Mouse (Mus musculus): ENCODE data around the gene Ttc13. TPM values are rescaled to one million over a fixed set of nuclear protein-coding genes. Genes with fewer than 3 reads are reported as not detected.

Ttc13 gene
- total RNA-seq, 2 experiments from 2014 or later, result 18.6 to 20.8 TPM

DNA sequence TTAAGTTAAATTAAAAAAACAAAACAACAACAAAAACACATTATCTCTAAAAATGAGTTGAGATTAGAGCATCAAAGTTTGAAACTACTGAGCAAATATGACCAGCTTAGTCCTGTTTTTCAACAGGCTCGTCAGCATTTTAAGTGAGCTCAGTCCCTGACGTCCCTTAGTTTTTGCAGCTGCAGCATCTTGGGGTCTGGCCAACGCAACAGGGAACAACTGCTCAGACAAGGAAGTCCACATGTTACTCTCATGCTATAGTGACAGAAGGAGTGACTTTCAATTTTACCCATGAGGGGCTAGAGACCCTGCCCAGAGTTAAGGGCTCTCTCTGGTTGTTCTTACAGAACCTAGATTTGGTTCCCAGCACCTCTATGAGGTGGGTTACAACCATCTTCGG is 17.4 kb downstream of the Ttc13 start:
- DNase-seq, result no peak

DNA sequence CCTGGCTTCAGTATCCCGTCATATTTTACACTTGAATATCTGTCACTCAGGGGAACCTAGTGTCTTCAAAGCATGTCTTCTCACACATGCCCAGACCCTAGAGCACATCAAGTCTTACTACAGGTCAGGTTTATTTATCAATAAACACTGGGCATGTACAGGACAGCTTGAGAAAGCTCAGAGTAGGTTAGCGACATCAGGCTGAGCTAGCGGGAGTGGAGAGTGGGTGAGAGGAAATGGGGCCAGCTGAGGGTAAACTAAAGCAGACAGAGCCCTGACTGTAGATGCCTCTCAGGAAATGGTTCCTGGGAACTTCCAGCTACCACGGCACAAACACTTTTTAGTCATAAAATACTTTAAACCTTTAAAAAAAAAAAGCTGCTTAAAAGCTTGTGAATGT is 18.3 kb downstream of the Ttc13 start:
- DNase-seq, result no peak

DNA sequence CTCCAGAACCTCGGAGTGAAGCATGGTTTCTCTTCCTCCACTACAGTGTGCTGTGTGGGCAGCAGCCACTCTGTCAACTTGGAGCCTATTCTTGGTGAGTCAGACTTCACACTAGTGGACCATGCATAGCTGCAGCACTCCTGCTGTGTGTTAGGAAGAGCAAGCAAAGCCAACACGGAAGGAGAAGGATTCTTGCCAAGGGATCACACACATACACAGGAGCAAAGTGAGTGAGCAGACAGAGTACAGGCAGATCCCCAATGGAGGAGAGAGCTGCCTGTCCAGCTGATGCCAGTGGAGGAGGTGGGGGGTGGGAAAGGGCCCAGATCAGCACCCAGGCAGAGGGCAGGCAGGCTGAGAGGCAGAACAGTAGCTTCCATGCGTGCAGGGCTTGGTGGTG is 19.6 kb downstream of the Ttc13 start:
- DNase-seq, result no peak

DNA sequence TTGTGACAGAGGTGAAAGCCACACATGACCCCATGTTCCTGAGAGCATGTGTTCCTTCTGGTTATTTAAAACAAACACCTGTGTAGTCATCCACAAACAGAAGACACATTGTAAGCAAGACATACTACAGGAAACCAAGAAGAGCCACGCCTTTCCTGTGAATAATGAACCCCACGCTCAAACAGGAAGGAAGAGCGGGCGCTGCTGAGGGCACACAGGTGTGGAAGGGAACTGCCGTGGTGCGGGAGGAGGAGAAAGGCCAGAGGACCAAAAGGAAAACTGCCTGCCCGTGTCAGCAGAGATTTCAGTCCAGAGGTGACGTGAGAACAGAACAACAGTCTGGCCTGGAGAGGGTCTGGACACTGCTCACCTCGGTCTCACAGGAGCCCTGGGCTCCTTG is 20.8 kb downstream of the Ttc13 start:
- no peak for DNase-seq

DNA sequence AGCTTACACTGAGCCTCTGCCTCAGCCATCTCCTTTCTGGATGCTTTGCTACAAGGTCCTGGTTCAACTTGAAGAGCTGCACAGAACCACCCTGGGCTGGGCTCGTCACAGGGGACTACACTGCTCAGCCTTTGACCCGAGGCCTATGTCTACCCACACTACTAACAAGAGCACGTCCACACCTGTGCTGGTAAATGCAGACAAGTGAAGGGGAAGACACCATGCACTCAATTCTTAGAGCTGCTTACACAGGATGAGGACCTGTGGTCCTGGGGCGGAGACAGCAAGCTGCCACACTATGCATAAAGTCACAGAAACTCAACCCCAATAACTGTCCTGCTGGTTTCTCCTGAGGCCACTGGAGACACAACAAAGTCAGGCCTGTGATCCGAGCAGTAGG is 21.5 kb downstream of the Ttc13 start:
- DNase-seq, result no peak

DNA sequence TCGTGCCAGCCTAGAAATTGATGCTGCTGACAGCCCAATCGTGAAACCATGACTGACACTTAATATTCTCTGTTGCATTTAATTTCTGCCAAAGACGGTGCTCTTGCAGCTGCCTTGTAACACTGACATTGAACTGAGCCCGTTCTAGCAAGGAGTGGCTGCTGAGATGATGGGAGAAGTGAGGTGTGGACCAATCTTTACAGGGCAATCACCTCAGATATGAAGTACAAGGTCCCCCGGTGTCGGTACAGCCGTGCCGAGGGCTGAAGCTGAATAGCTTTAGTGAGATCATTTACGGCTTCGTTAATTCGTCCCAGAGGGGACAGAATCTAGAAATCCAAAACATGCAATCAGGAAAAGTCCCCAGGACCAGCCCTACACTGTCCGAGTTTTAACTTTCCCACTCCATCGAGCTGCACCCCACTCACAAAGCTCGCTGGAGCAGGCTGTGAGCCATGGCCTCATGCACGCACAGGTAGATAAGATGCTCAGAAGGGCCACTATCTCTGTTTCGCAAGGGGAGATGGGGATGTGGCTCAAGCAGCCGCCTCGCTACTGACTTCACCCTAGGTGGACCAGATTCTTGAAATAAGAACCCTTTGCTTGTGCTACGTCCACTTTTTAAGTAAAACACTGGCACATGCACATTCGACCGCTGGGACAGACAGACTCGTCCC is 26.2 kb downstream of the Ttc13 start:
- no peak for DNase-seq

DNA sequence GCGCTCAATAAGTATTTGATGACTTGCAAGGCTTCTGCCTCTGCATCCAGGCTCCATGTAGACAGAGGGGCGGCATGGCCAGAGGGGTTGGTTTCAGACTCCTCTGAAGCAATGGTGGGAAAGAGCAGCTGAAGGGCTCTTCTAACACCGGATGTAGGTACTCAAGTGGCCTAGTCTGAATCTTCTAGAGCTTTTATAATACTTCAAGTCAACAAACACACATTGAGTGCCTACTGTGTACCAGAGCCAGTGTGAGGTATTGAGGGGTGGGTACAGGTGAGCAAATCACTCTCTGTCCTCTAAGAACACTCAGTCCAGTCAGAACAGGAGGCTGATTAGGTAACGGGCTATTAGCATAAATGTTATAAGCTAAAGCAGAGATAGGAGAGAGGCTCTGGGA is 30.1 kb downstream of the Ttc13 start:
- no peak for DNase-seq

DNA sequence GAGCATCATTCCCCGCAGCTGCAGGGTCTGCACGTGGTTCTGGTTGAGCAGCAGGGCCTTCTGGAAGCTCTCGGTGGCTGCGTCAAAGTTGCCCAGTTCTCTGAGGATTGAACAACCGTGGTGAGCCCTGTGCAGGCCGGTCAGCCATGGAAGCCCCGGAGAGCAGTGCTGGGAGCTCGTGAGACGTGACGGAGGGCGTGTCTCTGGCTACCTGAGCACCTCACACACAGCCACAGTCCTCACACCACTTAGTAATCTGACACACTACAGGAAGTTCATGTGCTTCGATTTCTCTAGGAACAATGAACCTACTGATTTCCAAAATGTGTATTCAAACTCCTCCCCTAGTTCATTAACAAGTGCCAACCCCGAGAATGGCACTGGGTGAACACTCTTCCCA is 32.9 kb downstream of the Ttc13 start:
- no peak for DNase-seq

DNA sequence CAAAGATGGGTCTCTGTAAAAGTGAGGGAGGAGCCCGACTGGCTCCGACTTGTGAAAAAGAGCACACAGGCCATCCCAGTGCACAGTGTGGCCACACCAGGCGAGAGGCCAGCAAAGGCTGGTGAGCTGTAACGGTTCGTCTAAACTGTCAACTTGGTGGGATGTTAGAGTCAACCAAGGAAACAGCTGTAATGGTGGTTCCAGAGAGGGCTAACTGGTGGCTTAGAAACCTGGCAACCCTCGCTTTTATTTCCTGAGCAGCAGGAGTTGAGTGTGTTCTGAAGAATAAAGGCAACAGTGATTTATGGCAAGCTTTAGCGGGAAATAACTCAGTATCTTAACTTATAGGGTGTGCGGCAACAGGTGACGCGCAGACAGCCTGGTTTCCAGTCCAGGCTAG is 39.6 kb downstream of the Ttc13 start:
- DNase-seq, result no peak

DNA sequence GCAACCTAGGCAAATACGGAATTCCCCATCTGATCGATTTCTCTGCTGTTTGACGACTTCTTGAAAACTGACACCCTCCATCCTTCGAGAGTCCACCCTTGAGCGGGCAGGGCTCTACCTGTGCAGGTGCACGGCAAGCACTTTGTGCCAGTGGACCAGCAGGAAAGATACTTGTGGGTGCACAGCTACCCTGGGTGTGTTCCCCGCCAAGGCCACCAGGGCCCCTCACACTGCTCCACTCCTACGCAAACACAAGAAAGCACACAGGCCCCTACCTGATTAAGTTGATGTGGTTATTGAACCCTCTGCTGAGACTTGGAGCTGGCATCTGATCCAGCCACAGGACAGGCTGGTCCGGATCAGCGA is 40.0 kb downstream of the Ttc13 start:
- no peak for DNase-seq

DNA sequence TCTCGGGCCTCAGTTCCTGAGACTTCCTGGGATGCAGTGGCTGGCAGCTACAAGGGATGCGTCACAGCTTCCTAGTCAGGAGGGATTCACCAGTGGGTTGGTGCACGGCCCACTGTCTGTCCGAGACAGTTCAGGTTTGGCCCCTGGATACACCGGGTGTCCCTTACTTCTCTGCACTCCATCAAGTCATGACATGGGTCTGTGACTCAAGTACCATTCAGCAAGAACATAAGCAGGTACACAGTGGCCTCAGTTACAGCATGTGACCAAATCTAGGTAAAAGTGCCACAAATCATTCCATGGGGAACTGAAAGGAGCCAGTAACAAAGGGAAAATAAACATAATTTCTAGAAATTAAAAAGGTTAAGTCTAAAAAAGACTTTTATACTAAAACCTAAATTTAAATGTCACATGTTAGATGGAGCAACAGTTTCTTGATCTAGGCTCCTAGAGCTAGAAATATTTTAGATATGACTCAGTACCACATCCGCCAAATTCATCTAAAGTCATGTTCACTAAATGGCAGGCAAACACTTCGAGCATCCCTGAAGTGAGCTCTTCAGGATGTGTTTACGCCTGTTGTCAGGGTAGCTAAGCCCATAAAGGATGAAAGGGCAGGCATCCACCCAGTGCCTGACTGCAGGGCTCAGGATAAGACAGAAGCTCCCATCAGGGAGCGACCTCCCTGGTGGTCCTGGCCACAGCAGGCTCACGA is 40.5 kb downstream of the Ttc13 start:
- no peak for DNase-seq

DNA sequence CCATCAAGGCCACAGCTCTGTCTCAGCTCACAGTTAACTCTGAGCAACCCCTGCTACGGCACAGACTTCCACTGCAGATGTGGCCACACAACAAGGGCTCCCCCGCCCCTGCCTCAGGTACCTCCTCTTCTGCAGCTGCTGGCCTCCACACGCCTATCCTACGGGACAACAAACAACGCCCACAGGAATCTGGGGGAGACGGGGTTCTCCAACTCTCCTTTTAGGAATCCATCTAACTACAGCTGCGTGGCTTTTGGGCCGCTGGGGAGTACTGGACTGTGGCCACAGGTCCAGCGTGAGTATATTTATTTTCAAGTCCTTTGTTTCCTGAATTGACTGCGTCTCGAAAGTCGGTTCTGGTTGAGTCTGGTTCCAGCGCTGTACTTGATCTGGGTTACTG is 43.5 kb downstream of the Ttc13 start:
- DNase-seq, result no peak

DNA sequence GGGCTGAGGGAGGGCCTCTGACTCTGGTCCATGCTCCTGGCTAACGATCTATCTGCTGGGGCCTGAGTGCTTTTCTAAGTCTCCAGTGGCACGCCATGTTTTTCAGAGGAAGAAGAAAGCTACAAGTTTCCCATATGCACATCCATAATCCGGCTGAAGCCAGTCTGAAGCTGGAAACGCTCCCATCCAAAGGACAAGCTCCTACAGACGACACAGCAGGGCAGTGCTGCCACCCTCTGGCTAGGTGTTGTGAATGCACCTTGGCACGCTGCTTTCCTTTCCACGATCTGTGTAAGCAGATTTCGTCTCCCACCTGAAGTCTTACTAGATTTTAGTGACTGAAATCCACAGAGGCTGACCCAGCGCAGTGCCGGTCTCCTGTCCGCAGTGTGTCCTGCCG is 44.3 kb downstream of the Ttc13 start:
- DNase-seq, result peak; percentile 60

DNA sequence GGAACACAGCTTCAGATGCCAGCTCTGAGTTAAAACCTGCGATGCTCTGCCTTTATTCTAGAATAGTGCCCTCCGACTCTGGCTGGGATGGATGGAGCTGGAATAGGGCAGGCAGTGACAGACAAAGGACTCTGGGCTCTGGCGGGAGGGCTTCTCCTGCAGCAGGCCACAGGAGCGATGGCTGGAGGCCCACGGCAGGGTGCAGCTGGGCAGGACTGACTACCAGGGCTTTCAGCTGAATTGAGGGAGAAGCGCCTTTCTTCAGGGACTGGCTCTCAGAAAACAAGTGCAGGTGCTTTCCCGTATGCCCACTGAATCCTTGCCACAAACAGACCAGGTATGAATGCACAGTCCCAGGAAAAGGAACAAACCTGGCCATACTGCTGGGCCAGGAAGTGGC is 44.7 kb downstream of the Ttc13 start:
- DNase-seq, result no peak

DNA sequence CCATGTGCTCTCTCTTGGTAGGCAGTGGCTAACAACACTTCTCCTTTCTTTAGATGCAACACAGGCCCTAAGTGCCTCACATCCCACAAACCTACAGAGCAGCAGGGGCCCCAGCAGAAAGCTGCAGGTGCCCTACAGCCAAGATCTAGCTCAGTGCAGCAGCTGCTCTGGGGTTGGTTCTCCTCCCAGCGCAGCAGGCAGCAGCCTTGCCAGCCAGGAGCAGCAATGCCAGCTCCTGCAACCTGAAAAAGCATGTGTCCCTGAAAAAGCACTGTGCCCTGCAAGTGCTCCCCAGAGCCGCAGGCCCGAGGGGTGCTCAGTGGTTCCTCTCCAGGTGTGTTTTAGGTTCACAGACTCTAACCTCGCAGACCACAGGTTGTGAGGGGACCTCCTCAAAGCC is 45.1 kb downstream of the Ttc13 start:
- no peak for DNase-seq

DNA sequence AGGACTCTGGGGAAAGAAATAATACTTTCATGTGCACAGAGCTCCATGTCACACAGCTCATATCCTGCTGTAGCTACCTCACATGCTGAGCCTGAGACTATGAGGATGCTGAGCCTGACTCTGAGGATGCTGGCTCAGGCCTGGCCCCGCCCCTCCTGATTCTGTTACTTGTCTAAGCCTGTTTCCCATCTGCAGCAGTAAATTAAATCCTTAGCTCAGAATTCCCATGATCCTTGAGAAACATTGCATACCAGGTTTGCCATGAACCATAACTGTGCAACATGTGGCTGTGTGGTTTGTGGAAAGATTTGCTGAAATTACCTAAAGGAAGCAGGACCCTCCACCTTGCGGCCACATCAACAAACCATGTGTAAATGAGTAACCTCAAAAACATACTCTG is 49.4 kb downstream of the Ttc13 start:
- no peak for DNase-seq

DNA sequence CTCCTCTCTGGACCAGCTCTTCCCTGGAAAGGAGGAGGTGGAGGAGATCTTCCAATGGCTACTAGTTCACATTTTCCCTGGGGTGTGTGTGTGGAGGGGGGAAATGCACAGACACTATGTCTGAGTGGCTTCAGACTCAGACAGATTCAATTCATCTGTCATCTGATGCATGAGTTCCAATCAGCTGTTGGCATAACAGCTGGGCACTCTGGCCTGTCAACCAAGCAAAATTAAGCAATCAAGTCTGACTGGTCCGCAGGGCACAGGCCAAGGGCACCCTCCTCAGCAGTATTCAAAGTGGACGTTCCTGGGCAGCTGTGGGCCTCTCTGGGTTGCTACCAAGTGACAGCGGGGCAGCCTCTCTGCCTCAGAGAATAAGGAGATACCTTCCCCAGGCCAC is 53.0 kb downstream of the Ttc13 start:
- peak; percentile 36 for DNase-seq

DNA sequence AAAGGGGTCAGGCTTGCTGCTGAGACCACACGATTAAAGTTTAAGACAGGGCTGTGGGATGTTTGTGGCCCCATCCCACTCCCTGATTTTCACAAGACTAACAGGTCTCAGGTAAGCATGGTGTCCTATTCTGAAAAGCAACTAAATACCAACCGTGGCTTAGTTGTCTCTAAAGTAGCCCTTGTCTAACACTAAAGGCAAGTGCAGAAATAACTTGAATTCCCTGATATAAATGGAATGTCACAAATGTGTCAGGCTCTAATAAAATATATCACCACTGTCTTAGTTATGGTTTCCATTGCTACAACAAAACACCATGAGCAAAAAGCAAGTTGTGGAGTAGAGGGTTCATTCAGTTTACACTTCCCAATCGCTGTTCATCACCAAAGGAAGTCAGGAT is 57.4 kb downstream of the Ttc13 start:
- no peak for DNase-seq

DNA sequence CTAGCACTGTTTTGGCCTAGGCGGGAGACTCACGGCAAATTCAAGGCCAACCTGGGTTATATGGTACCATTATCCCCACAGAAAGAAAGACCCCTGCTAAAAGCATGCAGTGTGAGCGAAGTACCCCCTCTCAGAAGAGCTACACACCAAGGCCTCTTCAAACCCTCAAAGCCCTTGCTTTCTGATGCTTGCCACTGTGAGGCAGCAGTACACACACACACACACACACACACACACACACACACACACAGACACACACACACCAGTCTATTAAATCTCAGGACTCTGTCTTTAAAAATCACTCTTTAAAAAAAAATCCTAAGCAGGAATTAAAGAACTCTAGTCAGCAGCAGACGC is 57.9 kb downstream of the Ttc13 start:
- DNase-seq, result no peak

DNA sequence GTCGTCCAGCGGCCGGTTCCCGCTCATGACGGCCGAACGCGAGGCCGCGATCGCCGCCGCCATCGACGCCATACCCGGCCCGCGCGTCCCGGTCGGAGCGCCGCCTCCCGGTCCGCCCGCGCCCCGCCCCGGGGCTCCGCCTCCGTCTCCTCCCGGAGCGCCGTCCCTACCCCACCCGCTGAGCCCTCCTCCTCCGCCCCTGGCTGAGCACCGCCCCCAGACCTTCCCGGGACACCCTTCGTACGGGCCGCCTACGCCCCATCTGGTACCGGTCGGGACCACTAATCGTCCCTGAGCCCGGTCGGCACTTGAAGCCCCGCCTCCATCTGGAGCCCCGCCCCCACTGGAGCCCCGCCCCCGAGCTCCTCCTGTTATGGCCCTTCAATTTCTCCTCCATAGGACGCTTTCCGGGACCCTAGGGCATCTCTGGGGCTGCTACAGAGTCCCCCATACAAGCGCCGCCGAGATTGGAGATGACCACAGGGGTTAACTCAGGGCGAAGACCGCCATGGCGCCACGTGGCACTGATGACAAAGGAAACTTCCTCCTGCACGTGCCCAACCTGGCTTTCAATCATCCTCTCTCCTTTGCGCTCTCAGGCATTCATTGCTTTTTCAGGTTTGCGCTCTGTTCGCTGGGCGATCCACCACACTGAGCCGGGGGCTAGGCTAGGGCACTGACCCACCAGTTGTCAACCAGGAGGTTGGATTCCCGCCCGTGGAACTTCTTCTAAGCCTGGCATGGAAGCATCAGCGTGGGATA is 58.5 kb downstream of the Ttc13 start, which contains the start of gene 2310022B05Rik:
Gene 2310022B05Rik (minus strand): TSS at position 258 of the 762 bp plus-strand sequence.
- peak; percentile 90 for DNase-seq

DNA sequence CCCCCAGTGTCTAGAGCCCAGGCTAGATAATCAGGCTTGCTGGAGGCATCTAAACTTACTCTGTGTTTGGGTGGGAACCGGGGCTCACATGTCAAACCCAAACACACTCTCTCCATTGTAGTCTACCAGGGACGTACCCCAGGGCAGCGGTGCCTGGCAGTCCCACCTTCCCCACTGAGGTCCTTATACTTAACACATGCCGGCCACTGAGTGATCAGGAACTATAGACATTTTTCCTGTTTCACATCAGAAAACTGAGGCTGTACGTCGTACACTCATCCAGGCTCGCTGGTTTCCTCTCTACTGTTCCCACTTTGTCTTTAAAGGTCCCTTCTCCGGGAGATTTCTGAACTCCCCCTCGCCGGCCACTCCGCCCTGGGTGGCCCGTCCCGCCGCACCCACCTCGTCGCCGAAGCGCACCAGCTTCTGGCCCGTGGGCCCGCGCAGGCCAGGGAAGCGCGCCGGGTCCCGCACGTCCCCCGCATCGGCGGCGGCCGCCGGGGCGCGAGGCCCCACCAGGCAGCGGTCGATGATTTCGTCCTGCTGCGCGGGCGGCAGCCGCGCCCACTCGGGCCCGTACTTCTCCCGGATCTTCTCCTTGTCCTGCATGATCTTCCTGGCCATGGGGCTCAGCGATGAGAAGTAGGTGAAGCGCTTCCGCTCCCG is 59.2 kb downstream of the Ttc13 start:
- DNase-seq, result no peak

DNA sequence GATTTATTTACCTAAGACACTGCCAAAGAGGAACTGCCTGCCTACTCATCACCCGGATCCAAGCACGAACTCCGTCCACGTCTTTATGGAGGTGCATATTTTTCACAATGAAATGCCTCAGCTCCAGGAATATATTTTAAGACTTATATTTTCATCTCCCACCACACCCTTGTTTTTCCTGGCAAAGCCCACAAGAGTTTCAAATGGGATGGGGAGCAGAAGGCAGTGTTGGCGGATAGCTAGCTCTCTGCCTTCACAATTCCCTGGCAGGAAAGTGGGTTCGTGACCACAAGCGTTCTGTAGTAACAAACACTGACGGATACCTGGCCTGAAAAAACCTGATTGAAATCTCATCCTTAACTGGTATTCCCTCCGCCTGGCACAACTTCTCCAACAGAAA is 60.0 kb downstream of the Ttc13 start:
- DNase-seq, result no peak

DNA sequence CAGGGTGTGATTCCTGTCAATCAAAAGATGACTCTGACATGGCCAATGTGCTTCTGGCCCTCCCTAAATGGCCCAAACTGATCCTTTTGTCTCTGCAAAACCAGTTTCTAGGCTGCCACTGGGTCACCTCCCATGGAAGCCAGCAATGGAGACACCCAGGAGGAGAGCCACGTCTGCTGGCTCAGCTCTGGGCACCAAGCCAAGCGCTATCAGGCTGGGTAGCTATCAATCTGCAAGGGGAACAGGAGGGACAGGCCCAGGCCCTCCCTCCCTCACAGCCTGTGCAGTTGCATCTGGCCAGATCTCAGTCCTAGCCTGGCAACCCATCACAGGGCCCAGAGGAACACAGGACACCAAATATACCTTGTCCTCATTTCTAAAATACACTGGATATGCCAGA is 63.4 kb downstream of the Ttc13 start:
- DNase-seq, result no peak

Measured in gastrocnemius, postnatal 25 days (tissue).